Mouse (Mus musculus) lung, adult 2 months (tissue): ENCODE measurements around the gene Zfyve21.

Experiments
- CTCF ChIP-seq: fragments of 200-500 bp; IDR thresholded peaks from 2 replicates; pipeline ENCODE4 v1.5.1; 2011; ENCODE audit warnings: mild to moderate bottlenecking, low read length, control low read depth; ENCODE audit not compliant: insufficient read depth
- POLR2A ChIP-seq: fragments of 200-500 bp; IDR thresholded peaks from 2 replicates; pipeline ENCODE4 v1.6.1; 2011; ENCODE audit warnings: low read depth, mild to moderate bottlenecking, control low read depth, low read length, borderline replicate concordance; ENCODE audit errors: extremely low read depth

DNA sequence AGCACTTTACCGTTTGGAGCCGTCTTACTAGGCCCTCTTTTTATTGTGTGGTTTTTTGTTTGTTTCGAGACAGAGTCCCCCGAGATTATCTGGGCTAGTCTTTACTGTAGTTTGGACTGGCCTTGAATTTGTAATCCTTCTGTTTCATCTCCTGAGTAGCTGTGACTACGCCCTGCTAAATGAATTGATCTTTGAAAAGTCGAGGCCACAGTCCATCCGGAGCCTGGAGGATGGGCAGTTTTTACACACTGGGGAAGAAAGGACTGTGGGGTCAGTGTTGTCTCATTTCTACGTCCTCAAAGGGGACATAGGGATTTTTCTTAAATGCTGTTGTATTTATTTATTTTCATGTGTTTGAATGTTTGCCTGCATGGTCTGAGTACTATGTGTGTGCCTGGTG is 4.0 kb downstream of the Zfyve21 start:
- TF ChIP-seq POLR2A (no peak), CTCF (no peak)
